Mouse (Mus musculus): ENCODE measurements at regions not wholly inside any gene's neighbourhood (a gene's known extent, or its start where the extent isn't known, plus 50 kb on each side); places are given as distances from the start of the nearest gene placed in this dataset.

GRCm38 (mm10) chr16:63229135-63229534, 375.0 kb downstream of the Pros1 start:
- TF ChIP-seq CTCF (IDR thresholded peaks at IDR 0.05; ENCODE audit: borderline replicate concordance, insufficient read depth, low read length): no peak
- no peak for TF ChIP-seq POLR2A (IDR thresholded peaks at IDR 0.05; ENCODE audit: low read depth, low read length)
